Mouse (Mus musculus): Measurements from ENCODE around the gene Rrp7a. TPM values are rescaled to one million over a fixed set of nuclear protein-coding genes. Genes with fewer than 3 reads are reported as not detected.
A peak's percentile ranks its signal among the peaks of the same experiment; 100 is the strongest.

The Rrp7a gene
- total RNA-seq, 2 experiments from 2014 or later: 144 to 161 TPM

- no peak for DNase-seq (ENCODE audit: extremely low spot score in 1 of 2, low spot score in 1 of 2)
Observed at GRCm38 (mm10) chr15:83071752-83072151, 50.8 kb downstream of the Rrp7a start.

GRCm38 (mm10) chr15:83070942-83071341 is 51.7 kb downstream of the Rrp7a start:
- DNase-seq (ENCODE audit: extremely low spot score in 1 of 2, low spot score in 1 of 2): no peak

- DNase-seq (ENCODE audit: extremely low spot score in 1 of 2, low spot score in 1 of 2): no peak
Observed at GRCm38 (mm10) chr15:83068270-83068669, 54.3 kb downstream of the Rrp7a start.

- DNase-seq (ENCODE audit: extremely low spot score in 1 of 2, low spot score in 1 of 2): peak in 1 of 2 experiments; percentile 54
Observed at GRCm38 (mm10) chr15:83065543-83065942, 57.1 kb downstream of the Rrp7a start.

Other genes with a start within 250 kb of the Rrp7a start
- gene Tcf20, start 134.9 kb downstream of the Rrp7a start, total RNA-seq (2021): 100 to 1,000 TPM; 213 TPM
- 1 to 10 TPM; 2.5 to 2.7 TPM for gene Nfam1, start 89.5 kb downstream of the Rrp7a start, total RNA-seq (2021)
- gene Serhl, start 33.3 kb downstream of the Rrp7a start, total RNA-seq (2021): 1 to 10 TPM; 8.4 to 9.4 TPM
- 10 to 100 TPM; 88.1 to 89.3 TPM for gene Poldip3, start 26.6 kb upstream of the Rrp7a start, total RNA-seq (2021)
- gene Cyb5r3, start 49.8 kb upstream of the Rrp7a start, total RNA-seq (2021): 10 to 100 TPM; 59.9 to 62.0 TPM
- gene A4galt, start 129.0 kb upstream of the Rrp7a start, total RNA-seq (2021): 1 to 10 TPM; 2.3 to 2.8 TPM
- gene Arfgap3, start 227.4 kb upstream of the Rrp7a start, total RNA-seq (2021): 10 to 100 TPM; 18.0 to 18.3 TPM

All from layer of hippocampus, postnatal 25 days (tissue).